Mouse (Mus musculus) E14TG2a.4 (cell line): ENCODE measurements at regions not wholly inside any gene's neighbourhood (a gene's known extent, or its start where the extent isn't known, plus 50 kb on each side); places are given as distances from the start of the nearest gene placed in this dataset.

Source experiments
- CTCF ChIP-seq: conservative IDR thresholded peaks from 2 replicates; pipeline ENCODE4 v1.5.1; 2014; ENCODE audit warnings: low read length
- NANOG ChIP-seq: IDR thresholded peaks from 2 replicates; pipeline ENCODE4 v1.6.1; 2014; ENCODE audit warnings: borderline replicate concordance, low read length, mixed read lengths

- TF ChIP-seq CTCF = no peak
- TF ChIP-seq NANOG = no peak
Observed at GRCm38 (mm10) chr7:36095258-36096130, 292.7 kb upstream of the Zfp507 start.
